Mouse (Mus musculus): ENCODE measurements at regions not wholly inside any gene's neighbourhood (a gene's known extent, or its start where the extent isn't known, plus 50 kb on each side); places are given as distances from the start of the nearest gene placed in this dataset.

DNA sequence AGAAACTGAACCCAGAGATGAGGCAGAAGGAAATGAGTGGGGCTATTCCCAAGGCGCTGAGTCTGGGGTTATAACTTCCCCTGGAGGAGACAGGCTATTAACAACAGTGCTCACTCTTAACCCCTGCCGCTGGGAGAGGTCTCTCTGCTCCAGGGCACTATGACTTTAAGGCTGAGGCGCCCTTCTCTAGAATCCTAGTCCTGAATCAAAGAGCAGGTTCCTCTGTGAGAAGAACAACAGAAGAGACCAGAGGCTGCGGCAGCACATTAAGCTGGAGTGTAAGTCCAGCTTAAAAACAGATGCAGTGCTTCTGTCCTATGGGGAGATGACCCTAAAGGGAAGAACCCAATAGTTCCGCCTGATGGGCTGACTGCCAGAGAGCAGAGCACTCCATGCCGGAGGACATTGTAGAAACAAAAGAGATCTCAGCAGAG is 173.4 kb upstream of the Klf7 start:
- no peak for DNase-seq (ENCODE audit: low spot score)

DNA sequence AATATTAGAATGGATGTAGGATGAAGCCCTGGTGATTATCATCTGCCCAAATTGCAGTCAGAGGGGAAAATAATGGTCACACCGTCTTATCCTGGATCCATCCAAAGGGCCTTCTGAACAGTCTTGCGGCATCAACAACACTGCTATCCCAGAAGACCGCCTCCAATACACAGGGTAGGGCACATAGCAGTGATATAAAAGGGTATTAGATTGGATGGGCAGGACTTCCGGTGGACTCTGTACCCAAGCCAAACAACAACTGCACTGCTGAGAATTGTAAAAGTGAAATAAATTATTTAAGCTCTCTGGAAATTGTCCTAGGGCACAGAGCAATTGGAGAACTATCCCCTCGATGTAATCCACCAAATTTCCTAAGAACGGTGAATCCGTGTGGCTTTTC is 173.0 kb upstream of the Klf7 start:
- no peak for DNase-seq (ENCODE audit: low spot score)

DNA sequence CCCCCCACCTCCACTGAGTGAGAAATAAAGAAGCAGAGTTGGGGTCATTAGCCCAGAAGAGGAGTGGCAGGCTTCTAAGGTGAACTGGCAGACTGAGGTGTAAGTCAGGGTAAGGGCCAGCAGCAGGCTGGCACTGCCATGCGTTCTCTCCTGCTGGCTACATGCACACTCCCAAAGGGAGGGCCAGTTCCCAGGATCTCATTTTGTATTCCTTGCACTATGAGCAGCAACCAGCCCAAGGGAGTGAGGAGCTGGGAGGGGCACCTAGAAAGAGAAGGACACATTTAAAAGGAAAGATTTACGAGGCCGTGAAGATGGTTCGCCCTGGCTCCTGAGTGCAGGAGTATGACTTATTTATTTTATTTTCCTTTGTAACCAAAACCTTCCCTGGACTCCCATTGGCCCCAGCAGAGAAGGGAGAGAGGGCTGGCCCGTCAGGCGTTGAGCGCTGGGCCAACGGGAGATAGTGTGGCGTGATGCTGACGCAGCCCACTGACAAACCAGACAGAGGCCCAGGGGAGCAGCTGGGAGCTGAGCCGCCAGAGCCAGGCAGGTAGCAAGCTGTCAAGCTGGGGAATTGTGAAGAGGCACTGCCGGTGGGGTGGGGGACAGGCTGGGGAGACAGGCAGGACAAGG is 166.8 kb upstream of the Klf7 start:
- no peak for DNase-seq (ENCODE audit: low spot score)

DNA sequence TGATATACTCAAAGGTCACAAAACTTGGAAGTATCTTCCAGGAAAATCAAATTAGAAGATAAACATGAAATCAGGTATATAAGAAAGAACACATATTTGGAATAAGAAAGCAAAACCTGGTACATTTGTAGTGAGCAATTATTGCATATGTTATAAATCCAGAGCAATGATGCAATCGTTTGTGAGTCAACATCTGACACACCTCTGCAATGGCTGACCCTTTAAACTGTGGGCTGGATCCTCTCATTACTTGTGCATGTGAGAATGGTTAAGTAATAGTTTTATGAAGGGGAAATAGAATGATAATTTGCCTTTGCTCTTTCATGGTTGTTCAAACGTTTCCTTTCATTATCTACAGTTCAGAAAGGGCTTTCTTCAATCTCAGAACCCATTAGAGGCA is 165.0 kb upstream of the Klf7 start:
- DNase-seq (ENCODE audit: low spot score), result no peak

DNA sequence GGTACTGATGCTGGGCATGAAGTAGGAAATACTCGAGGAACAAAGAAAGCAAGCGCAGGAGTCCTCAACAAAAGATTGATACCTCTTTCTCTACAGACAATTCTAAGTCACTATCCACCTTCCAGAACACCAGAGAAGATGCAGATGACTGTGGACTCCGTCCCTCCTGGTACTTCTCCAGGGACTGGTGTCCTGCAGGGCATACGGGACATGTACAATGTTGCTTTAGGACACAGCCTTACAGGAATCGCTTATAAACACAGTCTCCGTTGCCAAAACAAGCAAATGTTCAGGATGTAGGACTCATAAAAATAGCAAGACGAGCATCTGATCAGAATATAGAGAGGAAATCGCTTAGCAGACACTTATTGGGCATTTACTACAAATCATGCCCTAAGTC is 162.6 kb upstream of the Klf7 start:
- DNase-seq (ENCODE audit: low spot score), result no peak

DNA sequence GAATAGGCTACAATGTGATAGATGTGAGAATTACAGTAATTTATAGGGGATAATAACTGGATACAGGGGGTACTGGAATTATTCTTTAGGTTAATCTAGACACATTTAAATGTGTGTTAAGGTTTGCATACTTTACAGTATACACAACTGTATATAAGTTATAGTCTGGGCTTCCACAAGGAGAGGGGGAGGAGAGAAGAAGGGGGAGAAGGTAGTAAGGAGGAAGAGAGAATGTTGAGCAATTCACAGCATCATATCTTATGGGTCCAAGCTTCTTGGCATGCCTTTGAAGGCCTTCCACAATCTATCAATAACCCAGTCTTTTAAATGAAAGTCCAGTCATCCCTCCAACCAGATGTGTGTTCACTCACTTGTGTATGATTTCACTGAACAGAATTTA is 153.8 kb upstream of the Klf7 start:
- DNase-seq (ENCODE audit: low spot score), result no peak

DNA sequence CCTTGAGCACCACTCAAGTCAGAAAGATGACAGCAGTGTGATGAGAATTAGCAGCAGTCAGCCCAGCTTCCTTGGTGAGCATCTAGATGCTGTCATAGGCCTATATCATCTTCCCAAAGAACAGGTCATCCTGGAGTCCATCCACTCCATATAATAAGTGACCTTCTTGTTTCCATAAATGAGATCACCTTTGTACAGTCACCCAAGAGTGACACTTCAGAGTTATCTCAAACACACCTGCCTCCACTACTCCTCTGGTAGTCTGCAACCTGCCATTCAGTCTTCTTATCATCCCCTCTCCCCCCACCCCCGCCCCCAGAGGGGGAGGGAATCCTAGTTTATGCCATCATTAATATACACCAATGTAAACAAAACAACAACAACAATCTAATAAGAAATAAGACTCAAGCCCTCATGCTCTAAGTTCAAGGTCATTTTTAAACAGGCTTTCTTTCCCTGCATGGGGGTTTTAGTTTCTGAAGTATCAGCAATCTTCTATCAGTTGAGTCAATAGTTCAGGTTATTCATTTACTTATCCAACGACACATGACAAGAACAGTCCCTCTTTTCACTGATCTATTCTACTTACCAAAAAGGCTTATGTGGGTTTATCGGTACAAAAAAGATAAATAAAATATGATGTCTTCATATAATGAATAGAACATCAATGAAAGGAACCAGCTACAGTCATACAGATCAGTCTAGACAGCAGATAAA is 153.2 kb upstream of the Klf7 start:
- DNase-seq (ENCODE audit: low spot score), result no peak

DNA sequence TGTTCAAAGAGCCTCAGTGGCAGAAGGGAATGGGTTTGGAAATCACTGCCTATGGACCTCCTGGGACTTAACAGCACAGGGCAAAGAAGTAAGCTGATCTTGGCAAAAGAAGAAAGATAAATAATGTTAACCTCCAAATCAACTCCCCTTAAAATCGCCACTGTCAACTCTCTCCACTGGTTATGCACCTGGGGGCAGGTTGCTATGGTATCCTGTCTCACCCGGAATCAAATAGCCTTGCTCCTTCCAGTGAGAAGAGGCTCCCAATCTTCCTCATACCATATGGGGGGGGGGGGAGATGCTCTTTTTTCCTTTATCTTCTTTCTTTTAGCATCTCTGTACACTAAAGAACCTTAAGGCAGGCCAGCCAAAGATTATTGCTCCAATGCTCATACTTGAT is 135.2 kb upstream of the Klf7 start:
- no peak for DNase-seq (ENCODE audit: low spot score)

DNA sequence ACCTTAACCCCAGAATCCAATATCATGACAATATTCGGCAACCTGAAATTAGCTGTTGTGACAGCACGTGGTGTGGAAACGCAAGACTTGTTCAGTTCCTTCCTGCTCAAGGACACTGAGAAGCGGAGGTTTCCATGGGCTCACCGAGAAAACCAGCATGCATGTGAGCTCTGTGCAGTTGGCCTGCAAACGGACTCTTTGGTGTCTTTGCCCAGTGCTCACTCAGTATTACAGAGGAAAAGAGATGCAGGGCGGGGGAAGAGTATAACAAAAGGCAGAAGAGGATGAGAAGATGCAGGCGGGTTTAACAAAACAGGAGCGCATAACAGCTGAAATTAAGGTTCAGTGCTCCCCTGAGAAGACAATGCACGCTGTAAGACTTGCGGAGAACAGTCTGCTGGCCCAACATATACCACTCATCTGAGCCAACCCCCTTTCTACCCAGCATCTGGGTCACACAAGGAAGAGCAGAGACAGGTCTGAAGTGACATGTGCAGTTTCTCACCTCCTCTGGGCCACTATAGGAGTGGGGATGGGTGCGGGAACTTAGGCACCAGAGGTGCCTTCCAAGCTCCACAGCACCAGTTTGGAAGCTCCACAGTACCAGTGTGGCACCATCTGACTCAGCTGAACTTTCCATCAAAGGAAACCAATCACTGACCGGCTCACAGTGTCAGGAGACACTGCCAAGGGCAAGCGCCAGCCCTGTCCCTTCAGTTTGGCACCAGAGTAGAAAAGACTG is 133.6 kb upstream of the Klf7 start:
- no peak for DNase-seq (ENCODE audit: low spot score)

DNA sequence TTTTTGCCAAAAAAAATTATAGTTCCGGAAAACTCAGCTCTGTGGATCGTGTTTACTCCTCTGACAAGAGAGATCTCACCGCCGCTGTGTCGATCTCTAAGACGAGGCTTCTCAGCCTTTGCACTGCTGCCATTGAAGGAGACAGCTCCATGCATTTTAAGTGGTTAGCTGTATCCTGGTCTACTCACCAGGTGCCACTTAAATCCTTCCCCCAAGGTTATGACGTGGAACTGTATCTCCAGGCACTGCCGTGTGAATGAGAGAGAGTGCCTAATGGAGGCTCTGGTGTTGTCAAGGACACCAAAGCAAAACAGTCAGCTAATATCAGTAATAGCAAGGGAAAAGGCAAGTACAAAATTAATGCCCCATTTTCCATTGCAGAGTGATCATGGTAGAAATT is 132.6 kb upstream of the Klf7 start:
- no peak for DNase-seq (ENCODE audit: low spot score)

DNA sequence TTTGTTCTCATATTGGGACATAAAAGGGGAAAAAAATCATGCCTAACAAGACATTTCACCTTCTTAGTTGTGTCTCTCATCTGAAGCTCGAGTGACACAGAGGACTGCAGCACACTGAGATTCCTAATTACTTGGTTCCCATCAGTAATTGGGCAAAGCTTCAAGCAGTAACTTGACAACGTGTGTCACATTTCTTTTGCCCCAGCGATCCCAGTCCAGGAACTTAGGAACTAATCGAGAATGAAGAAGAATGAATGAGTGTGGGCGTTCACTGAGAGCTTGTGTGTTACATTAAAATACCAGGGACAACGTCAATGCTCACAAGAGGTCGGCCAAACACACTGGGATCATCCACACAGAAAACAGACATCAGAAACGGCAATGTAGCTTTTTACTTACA is 131.9 kb upstream of the Klf7 start:
- no peak for DNase-seq (ENCODE audit: low spot score)

DNA sequence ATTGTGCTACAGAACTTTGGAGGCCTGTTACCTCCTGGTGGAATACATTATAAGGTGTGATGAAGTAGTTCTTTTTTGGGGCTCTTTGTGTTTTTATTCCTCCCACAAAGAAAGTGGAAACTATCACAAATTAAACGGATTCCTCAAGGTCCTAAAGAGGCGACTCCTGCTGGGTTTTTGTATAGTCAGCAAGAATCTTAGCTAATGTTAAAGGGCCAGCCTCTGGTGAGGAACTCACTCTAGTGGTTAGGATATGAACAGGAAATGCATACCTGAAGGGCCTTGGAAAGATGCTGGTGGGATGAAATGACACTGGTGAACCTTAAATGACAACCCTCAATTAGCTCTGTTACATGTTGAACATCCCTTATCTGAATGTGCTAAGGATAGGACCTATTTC is 120.3 kb upstream of the Klf7 start:
- no peak for DNase-seq (ENCODE audit: low spot score)

DNA sequence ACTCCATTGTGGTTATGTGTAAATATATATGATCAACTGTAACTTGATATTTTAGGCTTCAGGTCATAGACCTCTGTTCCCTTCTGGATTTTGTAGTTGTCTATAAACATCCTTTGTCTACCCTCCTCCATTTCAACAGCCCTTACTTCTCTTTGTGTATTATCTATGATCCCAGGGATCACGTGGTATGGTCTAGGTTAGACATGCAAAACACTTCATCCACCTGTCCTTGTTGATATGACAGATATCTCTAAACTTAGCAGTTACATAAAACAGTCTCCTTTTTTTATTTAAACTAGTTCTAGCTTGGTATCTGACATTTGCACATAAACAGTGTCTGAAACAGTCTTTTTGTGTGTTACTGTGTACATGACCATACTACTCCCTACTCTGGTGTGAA is 107.6 kb upstream of the Klf7 start:
- DNase-seq (ENCODE audit: low spot score), result no peak

DNA sequence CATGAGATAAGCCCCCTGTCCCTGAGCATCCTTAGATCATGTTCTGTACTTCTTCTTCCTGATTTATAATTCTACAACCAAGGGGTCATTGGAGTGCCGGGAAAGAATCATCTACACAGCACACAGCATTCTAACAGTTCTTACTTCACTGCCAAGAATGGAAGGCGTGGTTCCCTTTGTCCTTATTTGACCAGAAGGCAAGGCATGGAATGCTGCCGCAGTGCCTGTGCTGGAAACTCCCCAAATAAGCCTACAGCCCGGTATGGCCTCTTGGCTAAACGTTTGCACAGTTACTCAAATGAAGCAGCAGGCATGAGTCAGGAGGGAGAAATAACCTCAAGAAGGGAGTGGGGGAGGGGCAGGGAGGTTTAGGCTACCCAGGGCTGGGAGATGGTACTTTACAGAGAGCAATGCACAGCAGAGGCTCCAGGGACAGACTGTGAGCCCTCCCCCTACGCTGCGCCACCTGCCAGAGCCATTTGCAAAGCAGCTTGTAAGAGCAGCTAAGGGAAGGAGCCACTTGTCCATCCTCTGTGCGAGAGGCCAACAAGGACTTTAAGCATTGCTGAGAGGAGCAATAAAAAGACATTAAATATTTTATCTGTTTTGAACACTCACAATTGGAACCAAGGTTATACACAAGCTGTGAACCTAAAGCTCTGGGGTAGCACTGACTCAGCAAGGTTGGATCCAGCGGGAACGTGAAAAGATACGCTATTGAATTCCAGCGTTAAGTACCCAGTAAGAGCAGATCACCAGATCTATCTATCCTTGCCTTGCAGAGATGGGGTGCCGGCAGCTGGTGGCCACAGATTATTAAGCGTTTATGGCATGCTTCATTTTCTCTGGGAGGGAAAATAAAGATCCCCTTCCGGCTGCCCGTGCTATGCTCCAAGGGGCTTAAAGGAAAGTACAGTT is 104.2 kb upstream of the Klf7 start:
- no peak for DNase-seq (ENCODE audit: low spot score)

DNA sequence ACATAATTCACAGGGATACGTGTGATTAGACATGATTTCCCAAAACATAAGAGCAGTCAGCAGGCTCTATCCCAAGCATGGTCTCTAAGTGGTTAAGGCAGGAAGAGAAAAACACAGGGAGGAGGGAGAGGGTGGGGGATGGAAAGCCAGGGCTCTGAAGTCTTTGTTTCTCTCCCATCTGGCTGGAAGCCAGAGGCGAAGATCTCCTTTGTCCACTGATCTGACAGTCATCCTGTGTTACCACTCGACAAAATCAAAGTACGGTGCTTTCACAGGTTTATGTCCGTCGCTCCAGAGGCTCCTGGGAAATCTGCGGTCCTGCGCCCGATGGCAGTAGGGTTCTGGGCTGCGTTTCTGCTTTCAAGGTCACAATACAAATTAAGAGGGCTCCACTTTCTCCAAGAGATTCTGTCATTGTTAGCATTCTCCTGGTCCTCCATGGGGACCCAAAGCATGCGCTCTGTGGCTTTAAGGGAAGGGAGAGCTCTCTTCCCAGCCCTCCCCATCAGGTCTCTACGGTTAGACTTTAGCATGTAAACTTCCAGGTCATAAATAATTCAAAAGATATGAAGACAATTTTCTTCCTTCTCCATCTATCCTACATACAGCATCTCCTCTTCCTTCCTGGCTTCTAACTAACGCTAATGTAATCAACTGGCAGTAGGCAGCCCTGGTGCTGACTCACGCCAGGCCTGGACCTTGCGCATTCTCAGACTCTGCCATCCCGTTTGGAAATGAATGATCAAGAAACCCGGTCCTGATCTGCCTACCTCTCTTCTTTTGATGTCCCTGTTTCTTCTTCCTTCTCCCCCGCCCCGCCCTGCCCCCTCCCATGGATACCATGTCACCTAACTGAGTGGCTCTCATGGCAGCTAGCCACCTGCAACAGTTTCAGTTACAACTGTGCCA is 102.0 kb upstream of the Klf7 start:
- no peak for DNase-seq (ENCODE audit: low spot score)

DNA sequence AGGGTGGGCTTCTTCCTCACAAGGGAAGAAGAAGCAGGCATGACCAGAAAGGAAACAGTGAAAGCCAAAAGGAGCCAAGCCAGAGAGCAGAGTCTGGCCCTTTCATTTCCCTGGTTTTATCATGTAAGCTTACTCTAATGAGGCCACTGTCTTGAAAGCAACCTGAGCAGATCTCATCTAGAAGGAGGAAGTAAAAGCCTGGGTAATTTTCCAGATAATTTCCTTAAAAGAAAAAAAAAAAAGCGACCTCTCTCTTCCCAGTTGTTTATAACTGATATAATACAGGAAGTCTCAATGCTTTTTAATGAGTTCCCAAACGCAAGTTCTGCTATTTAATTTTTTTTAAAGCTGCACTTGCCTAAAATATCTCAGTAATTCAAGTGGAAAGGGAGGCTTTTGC is 100.4 kb upstream of the Klf7 start:
- no peak for DNase-seq (ENCODE audit: low spot score)

DNA sequence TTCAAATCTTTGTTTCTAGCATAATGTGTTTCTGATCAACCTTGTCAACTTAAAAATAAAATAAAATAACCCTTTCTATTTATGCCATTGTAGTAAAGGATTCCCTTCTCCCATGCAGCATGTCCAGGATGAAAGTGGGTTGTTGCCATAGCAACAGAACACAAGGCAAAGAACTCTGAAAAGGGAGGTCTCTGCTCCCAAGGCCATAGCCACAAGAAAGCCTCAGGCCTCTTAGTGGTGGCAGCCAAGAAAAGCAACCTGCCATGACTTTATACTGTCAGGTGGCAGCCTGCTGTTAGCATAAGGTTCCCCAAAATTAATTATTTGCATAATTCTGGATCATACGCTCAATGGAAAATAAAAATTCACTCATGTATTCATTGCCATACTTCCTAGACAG is 98.4 kb upstream of the Klf7 start:
- DNase-seq (ENCODE audit: low spot score), result no peak

DNA sequence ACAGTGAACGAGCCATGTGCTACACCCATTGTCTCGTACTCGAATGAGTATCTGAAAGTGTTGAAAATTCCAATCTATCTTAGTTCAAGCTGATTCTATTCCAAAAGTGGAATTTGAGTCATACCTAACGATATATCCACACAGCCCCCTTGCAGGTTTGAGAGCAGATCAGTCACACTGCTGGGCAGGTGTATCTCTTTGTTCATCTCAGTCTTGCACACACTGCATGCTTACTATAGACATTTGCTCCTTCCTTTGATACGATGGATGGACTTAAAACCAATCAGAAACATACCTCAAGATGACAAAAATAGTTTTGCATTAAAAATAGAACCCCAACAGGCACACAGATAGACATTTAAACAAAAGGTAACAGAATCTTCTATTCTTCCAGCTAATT is 98.0 kb upstream of the Klf7 start:
- DNase-seq (ENCODE audit: low spot score), result no peak

DNA sequence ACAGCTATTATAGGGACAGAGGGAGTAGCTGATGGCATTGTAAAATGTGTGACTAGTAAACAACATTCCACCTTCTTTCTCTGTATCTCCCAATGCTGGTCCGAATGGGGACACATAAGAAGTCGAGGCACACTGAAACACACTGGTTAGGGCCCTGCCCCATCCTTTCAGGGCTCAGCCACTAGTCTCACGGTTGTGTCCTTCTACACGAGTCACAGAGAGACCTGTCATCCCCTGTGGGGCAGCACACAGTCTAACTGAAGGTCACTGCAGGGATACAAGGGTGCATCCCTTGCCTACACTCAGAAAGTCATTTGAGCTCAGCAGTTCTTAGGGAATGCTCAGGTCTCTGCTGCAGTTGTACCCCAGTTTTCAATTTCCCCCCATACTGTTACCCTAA is 93.6 kb upstream of the Klf7 start:
- no peak for DNase-seq (ENCODE audit: low spot score)

DNA sequence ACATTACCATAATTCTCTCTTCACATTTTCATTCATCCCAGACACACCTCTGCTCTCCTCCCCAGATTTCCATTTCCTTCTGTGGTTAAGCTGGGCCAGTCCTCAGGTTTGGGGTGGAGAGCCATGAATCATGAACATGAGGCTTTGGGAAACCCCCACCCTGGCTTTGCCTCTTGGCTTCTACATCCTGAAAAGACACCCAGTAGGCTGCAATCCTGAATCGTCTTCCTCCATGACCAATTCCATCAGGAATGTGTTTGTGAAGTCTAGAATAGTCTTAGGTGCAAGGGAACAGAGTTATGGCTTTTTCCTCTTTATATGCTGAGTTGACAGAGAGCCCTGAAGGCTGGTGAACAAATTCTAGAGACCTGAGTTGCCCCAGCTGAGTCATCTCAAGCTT is 87.0 kb upstream of the Klf7 start:
- DNase-seq (ENCODE audit: low spot score), result no peak

DNA sequence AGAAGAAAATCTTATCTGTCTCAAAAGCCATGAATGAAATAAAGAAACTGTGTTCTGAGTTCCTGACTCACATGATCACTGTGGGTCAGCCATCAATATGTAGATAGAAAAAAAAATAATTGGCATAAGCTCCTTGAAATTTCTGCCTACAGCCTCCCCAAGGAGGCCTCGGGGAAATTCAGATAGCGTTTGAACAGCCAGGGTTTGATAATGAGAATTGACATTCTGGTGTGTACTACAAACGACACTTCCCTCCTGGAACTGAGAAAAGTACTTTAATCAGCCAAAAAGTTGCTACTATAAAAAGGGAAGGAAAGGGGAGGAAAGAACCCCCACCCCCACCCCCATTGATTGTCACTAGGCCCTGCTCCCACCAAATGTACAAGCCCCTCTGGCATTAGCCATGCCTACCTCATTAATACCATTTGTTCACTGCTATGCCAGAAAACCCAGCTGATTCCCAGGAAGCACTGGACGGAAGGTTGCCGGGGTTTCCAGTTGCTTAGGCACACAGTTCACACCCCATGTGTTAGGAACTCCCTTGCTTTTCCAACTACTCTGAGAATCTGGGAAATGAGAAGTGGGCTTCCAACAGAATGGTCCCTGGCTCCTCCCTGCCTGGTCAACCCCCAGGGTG is 78.4 kb upstream of the Klf7 start:
- no peak for DNase-seq (ENCODE audit: low spot score)
